In the genomic region with DNA sequence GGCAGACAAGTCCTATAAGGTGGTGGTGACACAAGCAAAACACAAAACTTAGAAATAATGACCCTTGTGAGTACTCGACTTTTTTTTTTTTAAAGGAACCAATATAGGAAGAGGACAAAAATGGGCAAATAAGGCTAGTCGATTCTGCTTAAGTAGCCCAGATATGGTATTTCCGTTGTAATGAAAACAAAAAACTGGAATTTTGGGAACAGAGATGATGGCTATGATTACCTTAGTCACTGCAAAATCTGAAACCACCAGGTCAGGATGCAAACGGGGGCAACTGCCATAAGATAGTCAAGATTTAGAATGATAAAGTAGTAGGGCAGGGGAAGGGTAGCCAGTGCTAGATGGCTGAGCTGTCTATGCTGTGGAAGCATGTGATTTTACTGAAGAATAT, we compare ENCODE assay signal across 9 mouse cellular contexts. TPM values are rescaled to one million over a fixed set of nuclear protein-coding genes. Genes with fewer than 3 reads are reported as not detected.
DNase-seq lines count a peak whose midpoint lies in the region; ATAC-seq and TF ChIP-seq lines count a peak whose summit lies in the region.
"Had no signal": no experiment of that assay in that cellular context is flagged by ENCODE, and none has a peak within 500 bp of the region (broad histone marks: within the 10 kb centered on the region; RNA-seq: fewer than 3 reads in every experiment).

No protein-coding gene starts in this region.

- TF ChIP-seq CTCF in MEL (IDR thresholded peaks at IDR 0.05 in 2 of 3, conservative IDR thresholded peaks at IDR 0.05 in 1 of 3; ENCODE audit: control insufficient read depth in 1 of 3, insufficient read depth in 1 of 3, low read depth in 2 of 3, low read length in 3 of 3, poor library complexity in 1 of 3, severe bottlenecking in 1 of 3): no peak

- H3K27me3 ChIP-seq in heart, embryonic 15.5 days: no peaks in the 10 kb centered on the region
- H3K27me3 ChIP-seq in MEL (ENCODE audit: control insufficient read depth in 1 of 2, insufficient read depth in 2 of 2, low read length in 2 of 2): no peaks in the 10 kb centered on the region
- no peaks in the 10 kb centered on the region for H3K27me3 ChIP-seq in hindbrain, embryonic 13.5 days
- no peaks in the 10 kb centered on the region for H3K27me3 ChIP-seq in midbrain, embryonic 11.5 days (ENCODE audit: control insufficient read depth, insufficient read depth, low read length)

- H3K4me3 ChIP-seq in heart, embryonic 15.5 days: no peak overlapping the region; the same call in 1 of the 2 replicates
- H3K4me3 ChIP-seq in MEL (ENCODE audit: control insufficient read depth in 1 of 2, insufficient read depth in 1 of 2, low read depth in 2 of 2, low read length in 2 of 2): peak overlapping the region in 1 of 2 experiments; percentile 52; a peak in 2 of 4 replicates
- H3K4me3 ChIP-seq in hindbrain, embryonic 13.5 days: peak overlapping the region; percentile 72
- H3K4me3 ChIP-seq in midbrain, embryonic 11.5 days (ENCODE audit: low read depth, low read length): no peak overlapping the region

- ATAC-seq in heart, embryonic 15.5 days (replicated peaks; ENCODE audit: insufficient number of reproducible peaks, insufficient read depth, low FRiP score, low read depth): no peak
- ATAC-seq in hindbrain, embryonic 13.5 days (ENCODE audit: low FRiP score): no peak
- no peak for ATAC-seq in midbrain, embryonic 11.5 days (ENCODE audit: low FRiP score)
- no peak for ATAC-seq in erythroid progenitor cell, adult 5-6 weeks (replicated peaks; ENCODE audit: low FRiP score, poor library complexity, severe bottlenecking)

- TF ChIP-seq RAD21 in MEL (IDR thresholded peaks at IDR 0.05; ENCODE audit: low read depth, low read length): no peak

- no peak for DNase-seq in heart, adult 11 months
- no peak for DNase-seq in MEL (ENCODE audit: low read depth, low spot score)
- DNase-seq in midbrain, embryonic 11.5 days (ENCODE audit: low spot score, missing footprints): peak; percentile 90
- no peak for DNase-seq in right cerebral cortex, postnatal 10 days (ENCODE audit: low spot score in 2 of 2)
- no peak for DNase-seq in frontal cortex, postnatal 14 days (ENCODE audit: low spot score in 2 of 2)
- DNase-seq: gastrocnemius, postnatal 14 days had no signal

- no peak overlapping the region for H3K27ac ChIP-seq in heart, embryonic 15.5 days
- H3K27ac ChIP-seq in MEL (ENCODE audit: control insufficient read depth, low read depth, low read length): peak overlapping the region; percentile 7; the same call in 1 of the 2 replicates
- H3K27ac ChIP-seq in hindbrain, embryonic 13.5 days: no peak overlapping the region
- no peak overlapping the region for H3K27ac ChIP-seq in midbrain, embryonic 11.5 days (ENCODE audit: low read depth, low read length)

- TF ChIP-seq EP300 in MEL (IDR thresholded peaks at IDR 0.05; ENCODE audit: low read depth in 1 of 2, low read length in 2 of 2): no peak; a peak in 1 of 4 replicates

- peaks cover 11% of the 10 kb centered on the region for H3K4me1 ChIP-seq in heart, embryonic 15.5 days (replicated peaks)
- H3K4me1 ChIP-seq in MEL (ENCODE audit: control insufficient read depth in 1 of 2, insufficient read depth in 2 of 2, low read length in 2 of 2): peaks cover 2 to 9% of the 10 kb centered on the region in 2 experiments; a peak in 1 of 4 replicates
- peaks cover 21% of the 10 kb centered on the region for H3K4me1 ChIP-seq in hindbrain, embryonic 13.5 days (replicated peaks)
- H3K4me1 ChIP-seq in midbrain, embryonic 11.5 days (ENCODE audit: control insufficient read depth, insufficient read depth, low read length): peaks cover 6% of the 10 kb centered on the region; the same call in 1 of the 2 replicates

- H3K36me3 ChIP-seq in heart, embryonic 15.5 days: peaks cover 19% of the 10 kb centered on the region
- H3K36me3 ChIP-seq in MEL (ENCODE audit: control insufficient read depth in 1 of 2, insufficient read depth in 2 of 2, low read length in 2 of 2): peaks cover 13 to 32% of the 10 kb centered on the region in 2 experiments
- H3K36me3 ChIP-seq in hindbrain, embryonic 13.5 days: peaks cover 19% of the 10 kb centered on the region
- peaks cover 7% of the 10 kb centered on the region for H3K36me3 ChIP-seq in midbrain, embryonic 11.5 days (ENCODE audit: control insufficient read depth, insufficient read depth, low read length)

- H3K9me3 ChIP-seq in heart, embryonic 15.5 days (replicated peaks): no peaks in the 10 kb centered on the region
- no peaks in the 10 kb centered on the region for H3K9me3 ChIP-seq in MEL (replicated peaks; ENCODE audit: insufficient read depth, low read length)
- H3K9me3 ChIP-seq in hindbrain, embryonic 13.5 days: no peaks in the 10 kb centered on the region
- no peaks in the 10 kb centered on the region for H3K9me3 ChIP-seq in midbrain, embryonic 11.5 days (ENCODE audit: control insufficient read depth, low read length)

- H3K79me2 ChIP-seq in MEL (ENCODE audit: control insufficient read depth, insufficient read depth, low read length, poor library complexity): peaks cover 30% of the 10 kb centered on the region

- no peak overlapping the region for H3K9ac ChIP-seq in heart, embryonic 15.5 days
- H3K9ac ChIP-seq in MEL (ENCODE audit: control insufficient read depth, low read depth, low read length, poor library complexity, severe bottlenecking): peak overlapping the region; percentile 63
- no peak overlapping the region for H3K9ac ChIP-seq in hindbrain, embryonic 13.5 days
- H3K9ac ChIP-seq in midbrain, embryonic 11.5 days (ENCODE audit: low read length): no peak overlapping the region

- WGBS in heart, embryonic 15.5 days: 34% methylated on average over 4 of the region's 4 CpGs
- 37% methylated on average over 4 of the region's 4 CpGs for WGBS in hindbrain, embryonic 13.5 days
- WGBS in midbrain, embryonic 11.5 days: 41% methylated on average over 4 of the region's 4 CpGs

- H3K4me2 ChIP-seq in heart, embryonic 15.5 days: peak overlapping the region; percentile 86
- peak overlapping the region; percentile 87 for H3K4me2 ChIP-seq in hindbrain, embryonic 13.5 days
- peak overlapping the region; percentile 86 for H3K4me2 ChIP-seq in midbrain, embryonic 11.5 days

- TF ChIP-seq POLR2A in MEL (IDR thresholded peaks at IDR 0.05; ENCODE audit: control insufficient read depth in 1 of 2, insufficient read depth in 1 of 2, low read depth in 1 of 2, low read length in 2 of 2, poor library complexity in 1 of 2): no peak

TF ChIP-seq in MEL, 35 proteins besides CTCF, POLR2A, EP300 and RAD21:
- no peak for TF ChIP-seq HCFC1 (IDR thresholded peaks at IDR 0.05; ENCODE audit: low read depth, low read length)
- TF ChIP-seq ZNF384 (IDR thresholded peaks at IDR 0.05; ENCODE audit: low read depth, low read length): peak; percentile 57
- 0 out of 2 replicates have a peak, but pooled peaks have one; percentile 26 for TF ChIP-seq ZKSCAN1 (IDR thresholded peaks at IDR 0.05; ENCODE audit: low read depth, low read length)
- no peak for TF ChIP-seq MEF2A (IDR thresholded peaks at IDR 0.05; ENCODE audit: extremely low read depth, insufficient replicate concordance, low read depth, low read length, poor library complexity, severe bottlenecking)
- 0 out of 2 replicates have a peak, but pooled peaks have one; percentile 7 for TF ChIP-seq TCF12 (IDR thresholded peaks at IDR 0.05; ENCODE audit: low read depth, low read length)
- TF ChIP-seq ZMIZ1 (IDR thresholded peaks at IDR 0.05; ENCODE audit: low read depth, low read length): 0 out of 2 replicates have a peak, but pooled peaks have one; percentile 32
- TF ChIP-seq MYB (IDR thresholded peaks at IDR 0.05; ENCODE audit: low read depth, low read length): no peak
- TF ChIP-seq NRF1 (IDR thresholded peaks at IDR 0.05; ENCODE audit: insufficient read depth, low read depth, low read length, poor library complexity, severe bottlenecking): no peak
- no peak for TF ChIP-seq MAX (IDR thresholded peaks at IDR 0.05; ENCODE audit: low read length)
- 0 out of 2 replicates have a peak, but pooled peaks have one; percentile 29 for TF ChIP-seq MYC (IDR thresholded peaks at IDR 0.05; ENCODE audit: low read depth, low read length)
- peak; percentile 17; the same call in 1 of the 2 replicates for TF ChIP-seq POLR2AphosphoS2 (IDR thresholded peaks at IDR 0.05; ENCODE audit: low read length)

RNA-seq across cellular contexts. Expression of a gene that starts 0.9 kb away (rescaled TPM):
- 10.9 and 15.3 TPM in 2 replicates for polyA plus RNA-seq in heart, embryonic 15.5 days (2015; fragmentation: Nextera tagmentation; extraction: Ambion mirVana)
- total RNA-seq in MEL (2012; rRNA removed): 53.9 and 74.7 TPM in 2 replicates
- 100 to 1,000 TPM in 1 of 2 experiments, not detected in 1; 107 TPM for polyA plus RNA-seq in MEL (2012; ENCODE audit: insufficient read depth in 1 of 2, insufficient read length in 2 of 2, low read depth in 1 of 2, low replicate concordance in 2 of 2, missing spikeins in 1 of 2)
- polyA plus RNA-seq in hindbrain, embryonic 13.5 days (2015; fragmentation: Nextera tagmentation; extraction: Ambion mirVana): 18.5 and 19.8 TPM in 2 replicates
- polyA plus RNA-seq in midbrain, embryonic 11.5 days (2014; fragmentation: Nextera tagmentation; extraction: Ambion mirVana): 22.8 and 24.2 TPM in 2 replicates
- total RNA-seq in erythroid progenitor cell, adult 5-6 weeks (2015; ENCODE audit: low replicate concordance): 5.0 and 20.1 TPM in 2 replicates
- total RNA-seq in erythroid progenitor cell, adult 5-6 weeks (2017; ENCODE audit: low replicate concordance): 7.1 and 21.6 TPM in 2 replicates

RNA-seq across cellular contexts. Expression of a gene that starts 35.5 kb away (rescaled TPM):
- polyA plus RNA-seq in heart, embryonic 15.5 days (2015; fragmentation: Nextera tagmentation; extraction: Ambion mirVana): 172 and 198 TPM in 2 replicates
- total RNA-seq in MEL (2012; rRNA removed): 209 and 234 TPM in 2 replicates
- 100 to 1,000 TPM; 239 to 426 TPM for polyA plus RNA-seq in MEL (2012; ENCODE audit: insufficient read depth in 1 of 2, insufficient read length in 2 of 2, low read depth in 1 of 2, low replicate concordance in 2 of 2, missing spikeins in 1 of 2)
- 408 and 431 TPM in 2 replicates for polyA plus RNA-seq in hindbrain, embryonic 13.5 days (2015; fragmentation: Nextera tagmentation; extraction: Ambion mirVana)
- polyA plus RNA-seq in midbrain, embryonic 11.5 days (2014; fragmentation: Nextera tagmentation; extraction: Ambion mirVana): 662 and 708 TPM in 2 replicates
- 142 and 231 TPM in 2 replicates for total RNA-seq in erythroid progenitor cell, adult 5-6 weeks (2015; ENCODE audit: low replicate concordance)
- 206 and 279 TPM in 2 replicates for total RNA-seq in erythroid progenitor cell, adult 5-6 weeks (2017; ENCODE audit: low replicate concordance)
